Mouse (Mus musculus) hindbrain, postnatal 0 days (tissue): ENCODE results near the gene Celf2. TPM values are rescaled to one million over a fixed set of nuclear protein-coding genes. Genes with fewer than 3 reads are reported as not detected.

Source experiments
- ATAC-seq: fragments of 200-750 bp; cut with Nextera tagmentation; 2 replicates; pipeline ENCODE4 v1.8.0; 2017; ENCODE audit warnings: mild to moderate bottlenecking, moderate TSS enrichment, moderate library complexity
- DNase-seq: peaks from one replicate; pipeline ENCODE4 v3.0.0-alpha.2; 2015; ENCODE audit warnings: low spot score
- H3K27ac ChIP-seq: fragments of 300-500 bp; sonication (generic); 2 replicates; pipeline ENCODE4 v1.5.1; 2014; ENCODE audit warnings: mild to moderate bottlenecking
- H3K27me3 ChIP-seq: fragments of 300-500 bp; sonication (generic); 2 replicates; pipeline ENCODE4 v1.6.1; 2014; ENCODE audit warnings: low read length, mixed read lengths; ENCODE audit not compliant: insufficient read depth
- H3K36me3 ChIP-seq: fragments of 300-500 bp; sonication (generic); 2 replicates; pipeline ENCODE4 v1.6.1; 2014; ENCODE audit warnings: low read length, mixed read lengths; ENCODE audit not compliant: insufficient read depth
- H3K4me1 ChIP-seq: fragments of 300-500 bp; sonication (generic); 2 replicates; pipeline ENCODE4 v1.6.1; 2014; ENCODE audit warnings: antibody characterized with exemption, low read length, mixed read lengths; ENCODE audit not compliant: insufficient read depth
- H3K4me2 ChIP-seq: fragments of 300-500 bp; sonication (generic); 2 replicates; pipeline ENCODE4 v1.6.1; 2014; ENCODE audit warnings: low read depth, mild to moderate bottlenecking, low read length, moderate library complexity, mixed read lengths
- H3K4me3 ChIP-seq: fragments of 300-500 bp; sonication (generic); 2 replicates; pipeline ENCODE4 v1.5.1; 2014; ENCODE audit warnings: low read length
- H3K9ac ChIP-seq: fragments of 300-500 bp; sonication (generic); replicated peaks from 2 replicates; pipeline ENCODE4 v1.6.1; 2014; ENCODE audit warnings: mild to moderate bottlenecking, low read length, moderate library complexity, mixed read lengths
- H3K9me3 ChIP-seq: fragments of 300-500 bp; sonication (generic); 2 replicates; pipeline ENCODE4 v1.6.1; 2016; ENCODE audit warnings: low read length, mixed read lengths
- CTCF ChIP-seq: IDR thresholded peaks from 2 replicates; pipeline ENCODE4 v1.5.1; 2016; ENCODE audit warnings: antibody characterized with exemption, control low read depth, low read depth
- WGBS: fragments of 180-500 bp; shearing (Covaris S2); extraction: QIAGEN DNeasy Blood & Tissue Kit; methylation state at CpG from one replicate; pipeline ENCODE4 v1.1.7; 2014; 5-methylcytosine and 5-hydroxymethylcytosine counted together
- polyA plus RNA-seq: library from polyadenylated mRNA; unstranded; fragments of >200 nt; fragmentation: Nextera tagmentation; extraction: Ambion mirVana; gene quantifications from 2 replicates; pipeline ENCODE4 v1.2.1, GENCODE M21; 2015
- total RNA-seq: library from RNA; depleted of rRNA; stranded (reverse); fragments of >200 nt; gene quantifications from 2 replicates; pipeline ENCODE4 v1.2.3, GENCODE M21; 2014

Gene Celf2
- total and polyA plus RNA-seq, 2 experiments from 2014 or later: 110 to 160 TPM

DNA sequence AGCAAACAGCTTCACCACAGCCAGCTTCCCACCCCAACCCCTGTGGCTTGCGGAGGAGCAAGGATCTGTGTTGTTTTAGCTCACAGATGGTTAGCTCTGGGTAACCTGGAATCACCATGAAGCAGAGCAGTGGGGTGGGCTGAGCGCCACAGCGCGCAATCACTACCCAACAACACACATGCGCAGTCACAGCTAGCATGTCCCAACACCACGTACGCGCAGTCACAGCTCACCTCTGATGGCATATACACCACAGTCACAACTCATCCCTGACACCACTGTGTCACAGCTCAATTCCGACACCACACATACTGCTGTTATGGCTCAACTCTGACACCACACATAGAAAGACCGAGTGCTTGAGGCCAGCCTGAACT, 985.5 kb downstream of the Celf2 start:
- no peak overlapping the region for H3K4me2 ChIP-seq
- DNase-seq (no peak), ATAC-seq (no peak)
- no peaks in the 10 kb centered on the region for H3K36me3 ChIP-seq
- TF ChIP-seq CTCF: no peak
- H3K9me3 ChIP-seq: no peaks in the 10 kb centered on the region
- no peak overlapping the region for H3K27ac ChIP-seq
- no peak overlapping the region for H3K9ac ChIP-seq
- no peaks in the 10 kb centered on the region for H3K4me1 ChIP-seq
- H3K4me3 ChIP-seq: no peak overlapping the region
- H3K27me3 ChIP-seq: no peaks in the 10 kb centered on the region
- WGBS: 90% methylated on average over 10 of the region's 10 CpGs

DNA sequence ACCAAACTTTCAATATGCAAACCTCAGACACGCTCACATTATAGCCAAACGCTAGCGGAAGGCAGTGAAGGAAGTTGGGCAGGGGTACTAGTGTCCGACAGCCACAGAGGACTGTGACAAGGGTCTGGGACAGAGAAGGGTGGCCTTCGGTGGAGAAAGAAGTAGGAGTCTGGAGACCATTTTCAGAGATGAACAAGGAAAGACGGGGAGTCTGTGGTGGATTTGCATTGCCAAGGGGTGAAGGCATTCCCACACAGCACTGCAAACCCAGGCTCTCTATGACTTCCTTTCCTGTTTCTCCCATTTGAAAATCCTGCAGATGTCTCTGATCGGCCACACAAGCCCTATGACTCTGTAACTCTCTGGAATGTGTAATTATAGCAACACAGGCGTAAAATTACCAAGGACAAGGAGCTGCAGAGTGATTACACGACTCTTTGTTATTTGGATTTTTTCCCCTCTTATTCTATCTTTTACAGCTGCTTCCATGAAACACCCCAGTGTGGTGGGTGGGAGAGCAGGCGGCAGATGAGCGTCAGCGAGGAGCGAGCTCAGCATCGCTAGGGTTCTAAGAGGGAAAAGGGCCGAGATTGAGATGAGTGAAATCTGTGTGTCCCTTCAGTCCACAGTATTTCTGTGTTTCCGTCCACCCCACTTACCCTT, 986.0 kb downstream of the Celf2 start:
- Histone ChIP-seq H3K9me3 (no peaks in the 10 kb centered on the region), H3K4me3 (no peak overlapping the region), H3K9ac (no peak overlapping the region), H3K4me1 (no peaks in the 10 kb centered on the region), H3K27me3 (no peaks in the 10 kb centered on the region), H3K4me2 (no peak overlapping the region), H3K36me3 (no peaks in the 10 kb centered on the region), H3K27ac (no peak overlapping the region)
- 80% methylated on average over 16 of the region's 16 CpGs for WGBS
- DNase-seq (no peak), ATAC-seq (no peak)
- TF ChIP-seq CTCF: no peak

DNA sequence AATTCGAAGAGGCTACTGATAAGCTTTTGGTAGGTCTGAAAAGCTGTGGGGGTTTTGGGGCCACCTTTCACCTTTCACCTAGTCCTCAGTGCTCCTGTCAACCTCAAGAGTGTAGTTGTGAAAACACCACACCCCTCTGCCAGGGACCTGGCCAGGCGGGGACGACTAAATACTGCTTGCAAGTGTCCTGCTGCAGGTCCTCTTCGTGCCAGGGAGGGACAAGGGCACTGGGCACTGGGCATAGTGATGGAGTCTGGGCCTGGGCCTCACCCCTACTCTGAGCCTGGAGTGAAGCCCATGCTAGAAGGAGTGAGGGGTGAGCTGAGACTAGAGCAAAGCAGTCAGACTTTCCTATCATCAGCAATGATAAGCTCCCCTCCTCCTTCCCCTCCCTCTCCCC, 987.0 kb downstream of the Celf2 start:
- DNase-seq (no peak), ATAC-seq (no peak)
- H3K4me1 ChIP-seq: no peaks in the 10 kb centered on the region
- H3K9ac ChIP-seq: no peak overlapping the region
- no peaks in the 10 kb centered on the region for H3K27me3 ChIP-seq
- H3K27ac ChIP-seq: no peak overlapping the region
- H3K4me3 ChIP-seq: no peak overlapping the region
- no peaks in the 10 kb centered on the region for H3K36me3 ChIP-seq
- no peaks in the 10 kb centered on the region for H3K9me3 ChIP-seq
- H3K4me2 ChIP-seq: no peak overlapping the region
- 90% methylated on average over 4 of the region's 4 CpGs for WGBS
- TF ChIP-seq CTCF: no peak

DNA sequence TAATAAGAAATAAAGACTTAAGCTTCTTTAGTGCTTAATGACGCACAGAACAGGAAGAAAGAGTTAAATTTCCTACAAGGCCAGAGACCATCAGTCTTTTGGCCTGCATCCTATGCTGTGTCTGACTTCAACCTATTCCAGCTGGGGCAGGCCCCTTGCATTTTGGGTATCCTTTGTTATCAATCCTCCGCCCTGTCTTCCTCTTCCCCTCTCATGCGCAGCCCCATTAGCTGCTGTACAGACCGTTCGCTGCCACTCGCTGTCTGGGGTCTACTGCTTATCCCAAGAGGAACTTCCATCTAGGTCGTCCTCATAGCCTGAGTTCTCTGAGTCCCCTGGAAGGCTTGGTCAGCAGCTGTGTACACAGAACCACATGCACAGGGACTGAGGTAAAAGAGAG, 996.2 kb downstream of the Celf2 start:
- Histone ChIP-seq H3K4me1 (no peaks in the 10 kb centered on the region), H3K9me3 (no peaks in the 10 kb centered on the region), H3K9ac (no peak overlapping the region), H3K27me3 (no peaks in the 10 kb centered on the region), H3K4me2 (no peak overlapping the region), H3K36me3 (no peaks in the 10 kb centered on the region), H3K27ac (no peak overlapping the region), H3K4me3 (no peak overlapping the region)
- ATAC-seq (no peak), DNase-seq (no peak)
- TF ChIP-seq CTCF: no peak
- WGBS: 77% methylated on average over 7 of the region's 7 CpGs

GRCm38 (mm10) chr2:6507071-6507470, 1002.3 kb downstream of the Celf2 start:
- Histone ChIP-seq H3K4me3 (no peak overlapping the region), H3K9me3 (no peaks in the 10 kb centered on the region), H3K4me1 (0 out of 2 replicates have a peak, but pooled peaks cover 5% of the 10 kb centered on the region), H3K36me3 (no peaks in the 10 kb centered on the region), H3K9ac (no peak overlapping the region), H3K27me3 (no peaks in the 10 kb centered on the region), H3K4me2 (no peak overlapping the region), H3K27ac (no peak overlapping the region)
- 74% methylated on average over 3 of the region's 3 CpGs for WGBS
- ATAC-seq: no peak
- no peak for DNase-seq
- TF ChIP-seq CTCF: no peak

GRCm38 (mm10) chr2:6505979-6506811, 1003.2 kb downstream of the Celf2 start:
- Histone ChIP-seq H3K36me3 (no peaks in the 10 kb centered on the region), H3K27ac (no peak overlapping the region), H3K27me3 (no peaks in the 10 kb centered on the region), H3K4me1 (0 out of 2 replicates have a peak, but pooled peaks cover 5% of the 10 kb centered on the region), H3K4me2 (no peak overlapping the region), H3K9me3 (no peaks in the 10 kb centered on the region), H3K4me3 (no peak overlapping the region), H3K9ac (no peak overlapping the region)
- WGBS: 49% methylated on average over 13 of the region's 13 CpGs
- TF ChIP-seq CTCF: no peak
- DNase-seq (peak; percentile 46), ATAC-seq (peak; percentile 85)

DNA sequence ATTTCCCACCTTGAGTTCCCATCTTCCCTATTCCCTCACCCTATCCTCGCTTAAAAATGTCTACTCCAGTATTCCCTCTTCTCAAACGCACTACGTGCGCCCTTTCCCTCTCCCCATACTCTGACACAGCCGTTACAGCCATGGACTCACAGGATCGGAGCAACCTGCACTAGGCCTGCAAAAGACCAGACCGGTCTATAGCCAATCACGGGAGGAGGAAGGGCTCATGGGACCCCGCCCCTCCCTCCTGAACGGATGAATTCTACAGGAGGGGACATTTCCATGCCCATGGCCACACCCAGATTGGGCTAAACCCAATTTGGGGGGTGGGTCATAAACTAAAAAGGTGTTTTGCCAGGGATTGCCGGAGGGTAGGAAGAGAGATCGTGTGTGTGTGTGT, 1003.8 kb downstream of the Celf2 start:
- no peak for ATAC-seq
- no peaks in the 10 kb centered on the region for H3K9me3 ChIP-seq
- no peak overlapping the region for H3K27ac ChIP-seq
- no peaks in the 10 kb centered on the region for H3K36me3 ChIP-seq
- no peak for TF ChIP-seq CTCF
- no peak for DNase-seq
- H3K4me1 ChIP-seq: 0 out of 2 replicates have a peak, but pooled peaks cover 5% of the 10 kb centered on the region
- no peak overlapping the region for H3K4me2 ChIP-seq
- H3K9ac ChIP-seq: no peak overlapping the region
- 85% methylated on average over 12 of the region's 12 CpGs for WGBS
- H3K27me3 ChIP-seq: no peaks in the 10 kb centered on the region
- no peak overlapping the region for H3K4me3 ChIP-seq
